Mouse (Mus musculus) CH12F3 (cell line): ENCODE measurements around the gene Sdhc.
"Not testable (repeated sequence)": the region's sequence is repeated elsewhere in the genome, so short reads cannot be mapped to it uniquely, and the experiment has no call there.

Experiments
- in situ Hi-C: fragments of 300-500 bp; cut with MboI; formaldehyde crosslinking; loops from 2 replicates; pipeline ENCODE4 v1.14.3; 2020; ENCODE audit warnings: low sequenced_read_pairs

The Sdhc gene

GRCm38 (mm10) chr1:171169913-171170312, 19.5 kb upstream of the Sdhc start:
- in situ Hi-C loops = no loop called here

- in situ Hi-C loops = no loop called here
These were observed 18.5 kb upstream of the Sdhc start for GRCm38 (mm10) chr1:171168906-171169305.

GRCm38 (mm10) chr1:171165629-171166345, 15.4 kb upstream of the Sdhc start:
- in situ Hi-C loops = no loop called here

- in situ Hi-C loops = no loop called here
These were observed 13.9 kb upstream of the Sdhc start for GRCm38 (mm10) chr1:171164258-171164657.

GRCm38 (mm10) chr1:171162526-171162925, 12.1 kb upstream of the Sdhc start:
- in situ Hi-C loops = no loop called here

- in situ Hi-C loops = no loop called here
These were observed 9.1 kb upstream of the Sdhc start for GRCm38 (mm10) chr1:171159485-171159975.

- in situ Hi-C loops = no loop called here
These were observed 7.6 kb upstream of the Sdhc start for GRCm38 (mm10) chr1:171157965-171158364.

- in situ Hi-C loops = no loop called here
These were observed 6.2 kb upstream of the Sdhc start for GRCm38 (mm10) chr1:171156644-171157043.

GRCm38 (mm10) chr1:171151966-171152365, 1.6 kb upstream of the Sdhc start:
- in situ Hi-C loops = no loop called here

- in situ Hi-C loops = no loop called here
These were observed 512 bp upstream of the Sdhc start for GRCm38 (mm10) chr1:171150838-171151391.

- in situ Hi-C loops = not testable (repeated sequence)
These were observed 7.4 kb downstream of the Sdhc start for GRCm38 (mm10) chr1:171142981-171143380.

- in situ Hi-C loops = not testable (repeated sequence)
These were observed 12.8 kb downstream of the Sdhc start for GRCm38 (mm10) chr1:171137486-171138155.

GRCm38 (mm10) chr1:171135600-171135999, 14.8 kb downstream of the Sdhc start:
- in situ Hi-C loops = no loop called here

- in situ Hi-C loops = loop anchor here (5.0 kb wide), 1 partner anchor 91 kb away; the partner anchor contains the start of gene Tomm40l
These were observed 19.4 kb downstream of the Sdhc start for GRCm38 (mm10) chr1:171130971-171131370.

GRCm38 (mm10) chr1:171129251-171129650, 21.2 kb downstream of the Sdhc start:
- in situ Hi-C loops = no loop called here

- in situ Hi-C loops = no loop called here
These were observed 26.0 kb downstream of the Sdhc start for GRCm38 (mm10) chr1:171124398-171124797.

GRCm38 (mm10) chr1:171122932-171123331, 27.5 kb downstream of the Sdhc start:
- in situ Hi-C loops = no loop called here

- in situ Hi-C loops = no loop called here
These were observed 28.6 kb downstream of the Sdhc start for GRCm38 (mm10) chr1:171121839-171122238.

- in situ Hi-C loops = no loop called here
These were observed 29.5 kb downstream of the Sdhc start for GRCm38 (mm10) chr1:171120893-171121292.

- in situ Hi-C loops = no loop called here
These were observed 31.0 kb downstream of the Sdhc start for GRCm38 (mm10) chr1:171119405-171119804.

GRCm38 (mm10) chr1:171118996-171119395, 31.4 kb downstream of the Sdhc start:
- in situ Hi-C loops = no loop called here

GRCm38 (mm10) chr1:171118269-171118684, 32.1 kb downstream of the Sdhc start:
- in situ Hi-C loops = no loop called here
